Mouse (Mus musculus) lung, postnatal 10 days (tissue): Measurements from ENCODE around the gene Ctdnep1.

Experiments used
- DNase-seq: peaks from one replicate; pipeline ENCODE4 v3.0.0; 2021

Gene Ctdnep1

GRCm38 (mm10) chr11:70030651-70031320, 49.8 kb downstream of the Ctdnep1 start:
- no peak for DNase-seq

- DNase-seq, result no peak
Observed at GRCm38 (mm10) chr11:70031321-70031670, 50.3 kb downstream of the Ctdnep1 start.

GRCm38 (mm10) chr11:70038174-70038573, 57.2 kb downstream of the Ctdnep1 start:
- DNase-seq, result no peak

- DNase-seq, result no peak
Observed at GRCm38 (mm10) chr11:70039631-70040030, 58.7 kb downstream of the Ctdnep1 start.

- DNase-seq, result no peak
Observed at GRCm38 (mm10) chr11:70040184-70040583, 59.2 kb downstream of the Ctdnep1 start.
